Mouse (Mus musculus) frontal cortex, postnatal 25 days (tissue): ENCODE data around the gene Ammecr1.

ENCODE experiments used
- DNase-seq, 2 experiments: peaks; one replicate each; pipeline ENCODE4 v3.0.0; 2022; ENCODE audit warnings: low spot score in 2 of 2

Gene Ammecr1

DNA sequence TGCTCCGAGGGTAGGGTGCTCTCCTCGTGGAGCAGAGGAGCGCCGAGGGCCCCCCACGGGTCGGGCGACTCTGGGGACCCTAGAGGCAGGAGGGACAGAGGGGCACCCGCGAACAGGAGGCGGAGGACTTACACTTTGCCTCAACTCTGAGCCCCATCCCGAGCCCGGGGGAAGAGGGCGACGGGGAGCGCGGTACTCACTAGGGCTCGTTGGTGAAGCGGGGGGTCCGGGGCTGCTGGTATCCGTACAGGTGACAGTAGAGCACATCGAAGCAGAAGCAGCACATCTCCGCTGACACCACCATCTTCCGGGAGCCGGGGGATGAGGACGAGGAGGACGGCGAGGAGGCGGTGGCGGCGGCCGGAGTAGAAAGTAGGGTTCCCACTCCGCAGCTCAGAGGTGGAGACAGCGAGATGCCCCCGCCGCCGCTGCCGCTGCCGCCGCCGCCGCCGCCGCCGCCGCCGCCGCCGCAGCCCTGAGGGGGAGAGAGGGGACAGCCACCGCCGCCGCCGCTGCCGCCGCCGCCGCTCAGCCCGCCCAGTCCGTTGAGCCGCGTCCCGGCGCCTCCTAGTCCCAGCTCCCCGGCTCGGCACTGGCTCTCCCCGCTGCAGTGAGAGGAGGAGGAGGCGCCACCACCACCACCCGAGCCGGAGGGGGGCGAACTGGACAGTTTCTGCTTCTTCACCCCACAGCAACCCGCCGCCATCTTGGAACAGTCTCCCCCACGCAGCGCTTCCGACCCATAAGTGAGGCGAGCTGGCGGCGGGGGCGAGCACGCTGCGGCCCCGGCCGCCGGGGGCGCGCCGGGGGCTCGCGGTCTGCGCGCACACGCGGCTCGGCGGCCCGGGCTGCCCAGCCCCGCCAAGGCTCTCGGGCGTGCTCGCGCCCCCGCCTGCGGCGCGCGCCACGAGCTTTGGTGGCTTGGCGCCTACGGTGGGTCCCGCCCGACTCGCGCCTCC lies at the start of gene Ammecr1:
Gene Ammecr1, minus strand, starts transcription at position 721 of the 959 bp plus-strand sequence.
- peak; percentile 23 to 28 for DNase-seq

DNA sequence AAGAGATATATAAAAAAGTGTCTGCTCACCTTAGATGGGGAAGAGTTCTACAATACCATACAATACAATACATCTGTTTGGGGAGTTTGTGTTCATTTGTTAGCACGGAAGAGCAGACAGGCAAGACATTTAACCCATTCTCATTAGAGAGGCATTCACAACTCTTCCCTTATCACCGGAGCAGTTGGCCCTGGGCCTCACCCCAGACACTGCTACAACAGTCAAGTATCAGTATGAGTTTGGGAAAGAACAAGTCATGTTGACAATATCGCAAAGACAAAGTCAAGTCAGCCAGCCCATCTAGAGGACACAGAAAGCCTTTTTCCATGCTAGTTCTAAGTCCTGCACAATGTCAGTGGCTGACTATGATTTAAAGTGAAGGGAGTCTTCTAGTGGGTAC lies 47.6 kb upstream of the Ammecr1 start:
- no peak for DNase-seq

DNA sequence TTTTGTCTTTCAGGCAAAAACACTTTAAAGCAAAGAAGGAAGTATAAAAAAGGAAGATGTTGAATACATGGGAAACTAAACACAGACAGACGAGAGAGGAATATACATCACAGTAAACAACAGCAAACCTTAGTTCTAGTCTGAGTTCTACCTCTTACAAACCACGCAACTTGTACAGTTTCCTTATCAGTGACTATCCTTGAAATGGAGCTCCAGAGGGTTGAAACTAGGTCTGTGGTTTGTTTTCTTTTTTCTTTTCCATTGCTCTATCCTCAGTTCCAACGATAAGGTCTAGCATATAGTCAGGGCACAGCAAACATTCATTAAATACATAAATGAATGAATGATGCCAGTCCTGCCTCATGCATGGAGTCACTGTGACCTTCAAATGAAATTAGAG lies 45.8 kb upstream of the Ammecr1 start:
- DNase-seq = no peak

DNA sequence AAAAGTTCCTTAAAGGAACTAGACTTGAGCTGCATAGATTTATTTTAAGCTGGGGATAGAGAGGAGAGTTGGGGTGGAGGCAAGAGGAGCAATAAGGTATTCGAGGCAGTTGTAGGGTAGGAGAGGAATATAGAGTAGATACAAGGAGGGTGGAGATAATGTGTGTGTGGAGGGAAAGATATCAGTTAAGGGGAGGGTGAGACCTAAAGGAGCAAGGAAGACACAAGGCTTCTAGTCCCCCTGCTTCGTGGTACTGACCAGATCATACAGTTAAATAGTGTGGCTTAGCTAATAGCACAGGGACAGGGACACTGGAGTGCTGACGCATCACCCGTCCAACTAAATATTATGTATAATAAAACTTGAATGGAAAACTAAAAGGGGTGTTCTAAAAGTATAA lies 45.3 kb upstream of the Ammecr1 start:
- no peak for DNase-seq

DNA sequence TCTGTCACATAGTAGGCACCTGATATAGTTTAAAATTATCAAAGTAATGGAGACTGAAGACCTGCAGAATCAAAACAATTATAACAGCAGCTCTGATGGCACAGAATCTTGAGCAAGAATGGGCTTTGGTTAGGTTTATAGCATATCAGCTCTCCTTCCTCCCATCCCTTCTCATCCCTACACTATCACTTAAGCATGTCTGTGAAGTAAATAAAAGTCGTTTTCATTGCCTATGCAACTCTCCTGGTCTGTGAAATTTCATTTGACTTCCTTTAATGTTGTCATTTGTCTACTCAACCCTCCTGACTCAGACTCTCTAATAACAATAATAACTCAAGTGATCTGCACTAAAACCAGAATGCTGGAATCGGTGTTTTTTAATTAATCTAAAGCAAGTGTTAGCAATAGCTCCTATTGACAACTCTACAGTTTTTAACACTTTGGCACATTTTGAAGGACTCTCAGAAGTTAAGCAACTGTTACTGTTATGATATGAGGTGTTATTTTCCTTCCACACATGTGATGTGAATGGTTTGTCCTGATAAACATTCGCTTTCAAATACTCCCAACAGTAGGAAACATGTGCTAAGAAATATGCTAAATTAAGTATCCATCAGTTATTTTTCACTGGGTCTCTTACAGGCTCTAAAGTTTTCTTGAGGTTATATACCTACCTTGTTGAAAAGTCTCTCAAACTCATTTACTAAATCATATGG lies 37.8 kb upstream of the Ammecr1 start:
- DNase-seq = no peak

DNA sequence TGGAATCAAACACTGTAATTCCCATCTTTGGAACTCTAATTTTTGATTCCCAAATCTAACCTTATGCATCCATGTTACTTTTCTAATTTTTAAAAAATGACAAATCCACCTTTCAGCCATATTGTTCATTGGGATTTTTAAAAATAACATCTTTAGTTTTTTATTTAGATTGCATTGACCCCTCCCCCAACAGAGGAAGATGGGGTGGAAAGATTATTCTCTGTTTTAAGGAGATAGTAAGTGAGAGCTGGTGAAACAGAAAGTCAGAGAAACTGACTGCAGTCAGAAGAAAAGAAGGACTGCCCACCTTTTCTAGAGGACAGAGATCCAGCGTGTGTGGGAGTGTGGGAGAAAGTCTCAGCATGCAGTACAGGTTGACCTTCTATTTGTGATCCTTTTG lies 30.7 kb upstream of the Ammecr1 start:
- DNase-seq = no peak

DNA sequence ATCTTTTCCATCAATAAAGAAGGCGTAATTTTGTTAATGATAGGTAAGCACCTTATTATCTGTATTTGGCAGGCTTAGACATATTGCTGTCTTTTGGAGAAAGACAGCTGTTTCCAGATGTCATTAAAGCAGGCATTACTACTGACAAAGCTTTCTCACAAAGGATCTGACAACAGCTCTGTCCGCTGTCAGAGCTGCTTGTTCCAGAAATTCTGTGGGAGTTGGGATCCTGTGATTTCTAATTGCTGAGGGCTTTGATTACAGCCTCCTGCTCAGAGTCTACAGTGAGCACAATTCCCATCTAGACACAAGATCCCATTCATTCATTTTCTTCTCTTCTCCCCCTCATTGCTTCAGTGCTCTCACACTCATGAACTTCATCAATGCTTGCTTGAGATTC lies 28.0 kb upstream of the Ammecr1 start:
- no peak for DNase-seq

DNA sequence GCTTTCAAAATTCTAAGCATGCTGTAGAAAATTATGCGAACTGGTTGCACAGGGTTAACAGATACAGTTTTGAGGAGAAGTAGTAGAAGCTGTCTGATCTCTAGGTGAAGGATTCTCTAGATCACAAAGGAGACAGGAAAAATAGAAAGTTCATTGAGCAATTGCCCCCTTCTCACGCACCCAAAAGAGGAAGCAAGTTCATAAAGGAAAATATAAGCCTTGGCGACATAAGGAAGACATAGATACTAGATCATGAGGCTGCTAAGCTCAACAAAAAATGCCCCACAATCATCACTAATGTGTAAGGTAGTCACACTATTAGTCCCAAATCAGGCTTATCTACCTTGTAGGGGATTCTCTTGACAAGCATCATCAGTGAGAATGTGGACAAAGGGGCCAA lies 17.6 kb upstream of the Ammecr1 start:
- no peak for DNase-seq

DNA sequence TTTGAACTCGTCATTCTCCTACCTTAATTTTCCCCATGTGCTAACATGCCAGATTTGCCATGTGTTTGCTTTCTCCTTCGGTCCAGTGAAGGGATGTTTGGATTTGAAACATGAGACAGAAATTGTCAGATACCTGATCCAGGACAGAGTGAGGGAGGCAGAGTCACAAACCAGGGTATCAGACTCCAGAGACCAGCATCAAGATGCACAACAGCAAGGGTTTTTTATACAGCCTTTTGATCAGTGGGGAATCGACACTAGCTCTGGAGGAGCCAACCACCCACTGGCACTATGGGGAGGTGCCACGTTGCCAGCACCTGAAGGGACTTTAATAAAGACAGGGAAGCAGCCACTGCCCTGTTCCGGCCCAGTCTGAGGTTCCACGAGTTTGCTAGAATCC lies 17.1 kb upstream of the Ammecr1 start:
- DNase-seq = no peak

DNA sequence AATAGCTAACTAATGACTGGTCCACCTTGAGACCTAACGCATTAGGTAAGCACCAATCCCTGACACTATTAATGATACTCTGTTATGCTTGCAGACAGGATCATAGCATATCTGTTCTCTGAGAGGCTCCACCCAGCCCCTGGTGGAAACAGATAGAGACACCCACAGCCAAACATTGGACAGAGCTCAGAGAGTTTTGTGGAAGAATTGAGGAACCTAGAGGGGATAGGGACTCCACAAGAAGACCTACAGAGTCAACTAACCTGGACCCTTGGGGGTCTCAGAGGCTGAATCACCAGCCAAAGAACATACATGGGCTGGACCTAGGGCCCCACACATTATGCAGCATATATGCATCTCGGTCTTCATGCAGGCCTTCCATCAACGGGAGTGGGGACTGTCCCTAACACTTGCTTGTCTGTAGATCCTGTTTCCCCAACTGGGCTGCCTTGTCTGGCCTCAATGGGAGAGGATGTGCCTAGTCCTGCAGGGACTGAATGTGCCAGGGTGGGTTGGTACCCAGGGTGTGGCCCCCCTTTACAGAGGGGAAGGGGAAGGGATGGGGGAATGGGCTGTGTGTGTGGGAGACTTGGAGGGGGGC lies 15.1 kb upstream of the Ammecr1 start:
- DNase-seq = no peak

DNA sequence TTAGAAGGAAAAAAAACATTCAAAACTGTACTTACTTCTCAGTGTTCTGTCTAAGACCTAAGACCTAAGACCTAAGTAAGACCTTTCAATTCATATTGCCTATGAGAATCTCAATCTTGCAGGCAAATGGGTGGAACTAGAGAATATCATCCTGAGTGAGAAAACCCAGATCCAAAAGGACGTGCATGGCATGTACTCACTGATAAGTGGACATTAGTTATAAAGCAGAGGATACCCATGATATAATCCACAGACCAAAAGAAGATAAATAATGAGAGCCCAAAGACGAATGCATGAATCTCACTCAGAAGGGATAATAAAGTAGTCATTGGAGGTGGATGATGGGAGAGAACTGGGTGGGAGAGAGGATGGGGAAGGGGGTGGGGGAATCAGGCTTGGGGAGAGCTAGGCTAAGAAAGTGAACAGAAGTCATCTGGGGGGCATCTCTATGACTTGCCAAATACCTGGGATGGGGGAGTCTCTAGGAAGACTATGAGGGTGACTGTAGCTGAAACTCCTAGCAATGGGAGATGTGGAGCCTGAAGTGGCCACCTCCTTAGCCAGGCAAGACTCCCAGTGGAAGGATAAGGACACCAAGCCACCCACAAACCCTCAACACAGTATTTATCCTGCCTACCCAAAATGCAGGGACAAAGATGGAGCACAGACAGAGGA lies 14.5 kb upstream of the Ammecr1 start:
- no peak for DNase-seq

DNA sequence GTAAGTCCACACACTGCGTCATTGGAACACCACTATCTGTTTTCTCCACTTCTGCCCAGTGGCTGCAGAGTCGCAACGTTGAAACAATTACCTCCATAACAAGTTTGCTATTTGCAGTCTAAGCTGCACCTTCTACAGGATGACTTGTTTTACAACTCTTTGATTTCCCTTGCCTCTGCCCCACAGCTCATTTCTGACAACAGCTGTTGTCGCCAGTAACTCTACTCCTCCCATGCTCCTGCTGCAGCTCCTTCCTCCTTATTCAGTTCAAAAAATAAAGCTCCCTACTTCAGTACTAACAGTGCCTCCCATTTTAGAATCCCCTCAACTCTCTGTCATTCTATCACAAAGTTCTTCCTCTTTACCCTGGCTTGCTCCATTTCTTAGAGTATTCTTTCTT lies 12.7 kb upstream of the Ammecr1 start:
- no peak for DNase-seq

DNA sequence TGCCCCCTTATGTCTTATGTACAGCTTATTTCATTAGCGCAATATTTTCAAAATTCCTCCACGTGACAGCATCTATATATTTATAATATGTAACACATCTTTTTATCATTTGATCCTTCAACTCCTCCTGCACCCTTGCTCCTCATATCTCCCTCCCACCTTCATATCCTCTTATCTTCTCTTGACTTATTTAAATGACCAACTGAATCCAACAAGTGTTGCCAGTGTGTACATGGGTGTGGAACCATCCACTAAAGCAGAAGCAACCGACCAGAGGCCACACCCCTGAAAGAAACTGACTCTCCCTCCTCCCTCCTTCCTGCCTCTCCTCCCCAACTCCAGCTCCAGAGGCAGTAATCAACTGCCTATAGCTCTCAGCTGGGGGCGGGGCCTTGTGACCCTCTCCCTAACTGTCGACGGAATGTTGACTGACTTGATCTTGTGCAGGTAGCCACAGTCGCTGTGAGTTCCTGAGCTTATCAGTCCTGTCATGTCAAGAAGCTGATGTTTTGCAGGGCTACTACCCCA lies 6.0 kb upstream of the Ammecr1 start:
- no peak for DNase-seq

DNA sequence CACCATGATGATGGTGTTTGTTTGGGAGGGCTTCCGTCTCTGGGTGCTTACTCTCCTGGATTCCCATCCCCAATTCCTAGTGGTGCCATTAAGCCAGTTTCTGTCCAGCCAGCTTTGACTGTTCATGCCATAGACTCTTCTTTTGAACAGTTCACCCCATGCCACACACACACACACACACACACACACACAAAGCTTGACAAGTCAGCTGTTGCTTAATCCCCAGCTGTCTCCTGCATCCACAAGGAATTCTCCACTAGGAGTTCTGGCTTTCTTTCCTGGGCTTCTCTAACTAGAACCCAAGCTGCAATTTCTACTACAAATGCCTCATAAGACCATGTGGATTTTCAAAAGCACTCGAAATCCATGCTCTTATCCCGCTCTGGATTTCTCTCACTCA lies 5.2 kb upstream of the Ammecr1 start:
- no peak for DNase-seq

DNA sequence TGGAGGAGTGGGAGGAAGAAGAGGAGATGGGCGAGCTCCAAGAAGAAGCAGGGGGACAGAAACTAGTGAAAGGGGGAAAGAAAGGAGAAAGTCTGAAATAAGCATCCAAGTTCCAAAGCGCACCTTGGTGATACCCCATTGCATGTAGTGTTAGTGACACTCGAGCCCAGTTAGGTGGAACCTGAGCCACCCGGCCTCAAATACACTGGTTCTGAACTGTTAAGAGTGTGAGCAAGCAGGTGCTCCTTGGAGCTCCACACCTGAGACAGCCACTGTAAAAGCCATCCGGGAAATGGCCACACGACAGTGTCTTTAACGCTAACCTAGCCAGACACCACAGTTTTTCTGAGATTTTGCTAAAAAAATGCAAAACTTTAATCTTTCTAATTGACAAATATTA lies 539 bp upstream of the Ammecr1 start:
- DNase-seq = no peak

DNA sequence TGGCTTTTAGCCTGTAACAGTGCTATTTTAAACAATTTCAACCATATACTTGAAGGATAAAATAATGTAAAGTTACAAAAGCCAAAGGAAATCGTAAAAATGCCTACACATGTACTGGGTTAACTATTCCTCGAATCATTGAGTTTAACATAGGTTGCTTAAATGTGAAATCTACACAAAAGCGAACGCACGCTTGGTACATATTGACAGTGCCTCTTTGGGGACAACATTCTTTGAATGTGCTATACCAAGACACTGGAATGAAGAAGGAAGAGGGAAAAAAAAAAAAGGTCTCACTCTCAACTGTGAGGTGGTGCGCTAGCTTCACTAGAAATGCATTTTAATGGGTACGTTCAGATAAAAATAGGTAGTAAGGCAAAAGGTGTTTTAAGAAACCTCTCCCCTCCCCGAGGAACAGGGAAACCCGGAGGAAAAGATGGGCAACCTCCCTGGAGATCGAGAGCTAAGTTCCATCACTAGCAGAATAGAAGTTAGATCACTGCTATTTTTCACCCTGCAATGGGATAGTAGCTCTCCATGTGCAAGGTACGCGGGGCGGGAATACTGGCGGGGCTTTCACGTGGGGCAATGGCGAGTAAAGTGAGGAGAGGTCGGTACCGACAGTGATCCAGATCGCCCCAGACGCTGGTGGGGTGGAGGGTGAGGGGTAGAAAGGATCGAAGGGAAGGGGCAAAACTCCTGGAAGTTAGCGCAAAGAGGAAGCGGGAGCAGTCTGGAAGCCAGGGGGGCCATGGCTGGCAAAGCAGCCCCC lies 1.1 kb downstream of the Ammecr1 start:
- no peak for DNase-seq

DNA sequence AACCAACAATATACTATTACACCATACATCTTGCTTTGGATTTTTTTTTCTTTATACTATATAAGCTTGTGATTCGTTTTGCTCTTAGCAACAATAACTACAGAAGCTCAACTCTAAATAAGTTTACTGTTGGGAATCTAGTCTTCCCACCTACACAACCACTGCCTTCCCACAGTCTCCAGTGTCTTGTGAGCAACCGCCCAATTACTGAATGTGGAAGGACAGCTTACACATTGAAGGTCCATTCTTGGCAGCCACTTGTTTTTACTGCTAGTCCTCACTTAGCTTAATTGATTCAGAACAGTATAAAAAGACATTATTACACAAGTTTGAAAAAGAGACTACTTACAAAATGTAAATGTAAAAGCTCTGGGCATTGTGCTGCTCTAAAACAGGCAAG lies 6.1 kb downstream of the Ammecr1 start:
- no peak for DNase-seq

DNA sequence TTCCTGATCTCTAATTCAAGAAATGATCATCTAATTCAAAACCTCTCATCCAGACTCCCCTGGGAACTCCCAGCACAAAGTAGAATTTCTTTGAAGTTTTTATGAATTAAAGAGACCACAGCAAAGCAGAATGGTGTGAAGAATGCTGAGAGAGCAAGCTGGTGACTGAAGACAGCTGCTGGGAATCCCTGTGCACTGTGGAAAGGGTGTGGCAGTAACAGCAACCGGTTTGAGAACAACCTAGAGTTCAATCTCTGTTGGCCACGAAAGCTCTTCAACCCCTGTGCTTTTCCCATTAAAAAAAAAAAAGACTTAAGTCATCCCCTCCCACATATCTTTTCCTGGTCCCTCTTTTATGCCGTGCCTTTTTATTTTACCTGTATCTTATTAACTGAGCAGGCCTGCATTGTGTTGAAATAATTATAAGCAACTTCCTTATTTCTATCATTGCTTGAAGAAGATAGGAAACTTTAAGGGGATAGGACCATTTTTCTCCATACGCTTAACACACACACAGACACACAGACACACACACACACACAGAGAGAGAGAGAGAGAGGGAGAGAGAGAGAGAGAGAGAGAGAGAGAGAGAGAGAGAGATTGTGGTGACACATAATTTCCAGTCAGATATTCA lies 6.7 kb downstream of the Ammecr1 start:
- no peak for DNase-seq

DNA sequence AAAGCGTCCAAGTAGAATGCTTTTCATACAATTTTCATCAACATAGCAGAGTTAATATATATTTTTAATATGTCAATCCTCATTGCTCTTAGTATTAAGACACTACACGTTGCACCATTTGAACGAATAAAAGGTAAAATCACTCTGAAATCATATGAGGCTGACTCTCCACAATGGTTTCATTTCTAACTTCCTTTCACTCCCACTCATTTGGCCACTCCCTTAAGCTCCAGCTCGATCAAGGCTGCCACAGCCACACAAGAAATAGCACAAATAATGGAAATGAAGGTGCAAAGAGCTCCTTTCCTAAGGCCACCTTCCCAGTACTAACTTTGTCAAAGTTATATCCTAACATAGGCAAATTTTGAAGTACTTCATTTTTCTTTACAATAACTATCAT lies 38.1 kb downstream of the Ammecr1 start:
- no peak for DNase-seq

DNA sequence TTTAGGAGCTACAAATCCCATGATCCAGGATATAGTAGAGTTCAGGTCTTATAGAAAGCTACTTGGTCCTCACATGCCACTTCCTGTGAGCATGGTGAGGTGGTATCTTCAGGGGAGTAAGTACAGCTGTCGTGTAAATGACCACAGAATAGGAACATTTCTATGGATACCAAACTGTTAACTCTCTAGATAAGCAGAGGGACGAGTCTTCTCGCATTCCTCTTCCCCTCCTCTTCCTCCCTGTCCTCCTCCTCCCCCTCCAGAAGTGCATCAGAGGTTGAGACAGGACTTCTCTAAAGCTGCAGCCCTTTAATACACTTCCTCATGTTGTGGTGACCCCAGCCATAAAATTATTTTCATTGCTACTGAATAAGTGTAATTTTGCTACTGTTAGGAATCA lies 49.1 kb downstream of the Ammecr1 start:
- DNase-seq = no peak

DNA sequence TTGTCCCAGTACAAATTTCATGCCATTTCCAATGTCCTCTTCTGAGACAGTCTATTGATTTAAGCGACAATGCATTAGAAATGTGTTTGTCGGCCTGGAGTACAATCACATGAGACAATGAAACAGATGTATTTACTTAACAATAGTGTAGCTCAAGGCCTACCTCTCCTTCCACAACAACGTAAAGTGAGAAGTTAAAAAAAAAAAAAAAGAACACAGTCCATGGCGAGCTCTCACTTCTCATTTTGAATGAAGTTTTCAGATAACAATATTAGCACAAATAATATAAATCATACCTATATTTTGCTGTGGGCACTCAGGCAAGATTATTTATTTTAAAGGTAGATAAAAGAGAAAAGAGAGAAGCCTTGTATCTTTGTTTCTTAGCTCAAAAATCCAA lies 49.8 kb downstream of the Ammecr1 start:
- no peak for DNase-seq
